Mouse (Mus musculus): ENCODE measurements at regions not wholly inside any gene's neighbourhood (a gene's known extent, or its start where the extent isn't known, plus 50 kb on each side); places are given as distances from the start of the nearest gene placed in this dataset.
"Not testable (repeated sequence)": the region's sequence is repeated elsewhere in the genome, so short reads cannot be mapped to it uniquely, and the experiment has no call there.

DNA sequence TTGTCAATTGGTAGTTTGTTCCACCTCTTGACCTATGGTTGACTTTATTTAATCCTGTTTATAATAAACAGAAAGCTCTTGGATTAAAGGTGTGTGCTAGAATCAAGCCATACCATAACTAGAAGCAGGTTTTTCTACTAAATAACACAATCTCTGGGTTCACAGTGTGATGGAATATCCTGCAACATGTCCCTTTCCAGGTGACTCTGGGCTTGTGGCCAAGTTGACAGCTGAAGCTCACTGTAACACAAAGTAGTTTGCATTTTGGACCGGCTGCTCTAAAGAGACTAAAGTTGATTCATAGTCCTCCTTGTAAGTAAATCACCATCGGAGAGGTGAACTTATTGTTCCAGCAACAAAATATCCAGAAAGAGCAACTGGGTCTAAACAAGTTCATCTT is 149.3 kb upstream of the Kctd3 start:
- DNase-seq (ENCODE audit: extremely low spot score): no peak

DNA sequence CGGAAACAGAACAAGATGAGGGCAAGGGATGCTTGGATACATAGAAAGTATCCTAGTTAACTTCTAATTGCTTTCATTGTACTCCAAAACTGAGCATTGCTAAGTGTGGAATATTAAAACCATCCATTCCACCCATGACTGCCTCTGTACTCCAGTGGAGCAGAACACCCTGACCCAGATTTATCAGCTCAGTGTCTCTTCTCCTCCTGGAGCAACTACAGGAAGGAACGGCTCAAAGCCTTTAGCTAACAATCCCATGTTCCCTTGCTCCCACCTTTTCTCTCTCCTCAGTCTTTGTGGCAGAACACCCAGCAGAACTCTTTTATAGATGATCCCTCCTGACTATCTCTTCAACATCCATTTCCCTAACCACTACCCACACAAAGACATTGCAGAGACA is 146.7 kb upstream of the Kctd3 start:
- no peak for DNase-seq (ENCODE audit: extremely low spot score)

DNA sequence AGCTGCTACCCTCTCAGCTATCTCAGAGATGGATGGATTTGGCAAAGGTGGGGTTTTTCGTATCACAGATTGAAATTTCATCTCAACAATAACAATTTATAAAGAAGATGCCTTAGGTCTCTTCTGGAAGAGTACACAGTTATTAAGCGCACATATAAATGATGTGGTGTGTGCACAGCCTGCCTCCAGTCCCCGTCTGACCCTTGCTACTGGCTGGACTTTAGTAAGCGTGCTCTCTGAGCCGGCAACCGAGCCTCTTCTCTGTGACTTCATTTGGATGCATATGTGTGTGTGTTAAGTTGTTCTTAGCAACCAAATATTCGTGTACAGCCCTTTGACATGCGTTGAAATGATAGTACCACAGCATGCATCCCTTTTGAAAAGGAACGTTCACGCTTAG is 145.5 kb upstream of the Kctd3 start:
- DNase-seq (ENCODE audit: extremely low spot score): no peak

DNA sequence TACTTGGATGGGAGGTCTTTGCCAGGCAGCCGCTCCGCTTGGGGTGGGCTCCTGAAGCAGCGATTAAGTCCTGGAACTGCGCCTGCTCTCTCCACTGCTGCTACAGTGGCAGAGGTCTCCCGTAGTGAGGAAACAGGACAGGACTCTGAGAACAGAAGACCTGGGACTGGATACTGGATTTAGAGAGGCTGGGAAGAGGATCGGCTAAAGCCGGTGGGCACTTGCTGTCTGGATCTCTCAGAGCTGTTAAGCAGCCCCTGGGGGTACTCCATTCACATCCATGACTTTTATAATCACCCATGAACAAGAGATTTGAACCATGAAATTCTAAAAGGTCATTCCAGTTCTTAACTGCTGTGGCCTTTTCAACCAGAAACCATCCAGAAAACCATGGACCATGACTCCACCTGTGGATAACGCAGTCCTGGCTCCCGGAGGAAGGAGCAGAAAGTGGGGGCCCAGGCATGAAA is 135.4 kb upstream of the Kctd3 start:
- DNase-seq (ENCODE audit: extremely low spot score): peak; percentile 29

DNA sequence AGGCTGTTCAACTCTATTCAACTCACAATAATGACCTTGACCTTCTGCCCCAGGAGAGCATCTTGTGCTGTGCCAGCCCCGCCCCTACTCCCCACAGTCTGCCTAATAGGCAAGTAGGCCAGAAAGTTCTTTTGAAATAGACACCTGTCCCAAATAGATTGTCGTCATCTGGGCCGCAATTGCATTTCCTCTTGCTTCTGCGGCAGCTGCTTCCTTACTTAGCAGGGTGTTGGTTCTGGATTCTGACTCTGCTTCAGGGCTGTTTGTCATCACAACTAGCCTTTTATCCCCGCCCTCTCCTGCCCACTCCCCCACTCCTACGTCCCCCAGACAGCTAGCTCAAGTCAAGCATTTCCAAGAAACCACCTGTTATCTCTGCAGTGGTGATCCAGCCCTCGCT is 134.9 kb upstream of the Kctd3 start:
- DNase-seq (ENCODE audit: extremely low spot score): no peak

DNA sequence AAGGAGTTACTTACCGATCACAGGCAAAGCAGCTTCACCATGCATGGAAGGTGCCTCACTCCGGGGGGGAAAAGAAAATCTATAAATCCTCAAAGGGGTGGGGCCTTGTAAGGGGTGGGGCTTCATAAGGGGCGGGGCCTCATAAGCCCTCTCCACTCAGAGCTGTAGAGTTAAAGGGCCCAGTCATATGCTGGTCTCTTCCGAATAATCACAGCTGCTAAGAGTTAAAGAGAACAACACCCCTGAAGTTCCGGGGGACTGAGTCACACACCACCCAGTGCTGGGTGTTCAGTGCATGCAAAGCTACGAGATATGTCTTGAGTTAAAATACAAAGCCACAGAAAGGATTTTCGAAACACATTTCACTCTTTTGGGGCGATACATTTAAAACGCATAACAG is 134.1 kb upstream of the Kctd3 start:
- DNase-seq (ENCODE audit: extremely low spot score): no peak

DNA sequence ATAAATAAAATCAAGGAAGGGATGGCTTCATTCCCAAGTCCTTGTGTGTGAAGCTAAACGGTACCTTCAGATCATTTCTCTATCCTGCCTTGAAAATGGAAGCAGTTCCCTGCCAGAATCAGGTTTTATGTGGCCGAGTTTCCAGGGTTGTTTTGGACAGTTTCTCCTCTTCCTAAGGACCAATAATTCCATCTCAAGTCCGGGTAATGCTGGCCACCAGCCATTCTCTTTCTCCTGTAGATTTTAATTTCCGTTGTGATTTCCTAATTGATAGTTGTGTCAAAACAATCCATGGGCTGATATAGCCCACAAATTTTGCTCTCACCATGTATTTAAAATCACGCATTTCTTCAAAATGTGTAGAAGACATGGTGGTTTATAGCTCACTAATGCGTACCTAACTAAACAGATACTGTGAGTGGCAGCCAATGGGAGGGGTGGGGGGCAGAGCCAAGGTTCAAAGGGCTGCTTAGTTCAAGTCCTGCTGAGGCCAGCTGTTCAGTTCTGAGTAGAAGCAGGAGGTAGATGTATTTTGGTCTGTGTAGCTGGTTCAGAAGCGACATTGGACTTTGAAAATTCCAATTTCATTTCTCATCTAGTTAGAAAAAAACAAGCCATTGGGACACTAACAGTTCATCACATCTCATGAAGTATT is 129.2 kb upstream of the Kctd3 start:
- DNase-seq (ENCODE audit: extremely low spot score): no peak

DNA sequence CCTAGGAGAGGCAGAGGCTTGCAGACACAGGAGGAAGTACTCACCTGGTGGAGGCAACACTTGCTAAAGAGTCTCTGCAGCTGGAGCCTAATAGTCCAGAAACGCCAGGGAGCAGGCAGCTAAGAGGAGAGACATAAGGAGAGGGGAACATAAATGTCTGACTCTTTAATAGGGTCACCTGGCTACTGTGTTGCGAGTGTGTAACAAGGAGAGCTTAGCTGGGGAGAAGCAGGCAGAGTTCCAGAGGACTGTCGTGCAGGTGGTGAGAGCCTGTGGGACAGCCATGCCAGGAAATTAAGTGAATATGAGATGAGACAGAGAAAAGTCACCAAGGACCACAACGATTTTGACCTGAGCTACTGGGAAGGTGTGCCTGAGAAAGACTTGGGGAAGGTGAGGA is 128.2 kb upstream of the Kctd3 start:
- no peak for DNase-seq (ENCODE audit: extremely low spot score)

DNA sequence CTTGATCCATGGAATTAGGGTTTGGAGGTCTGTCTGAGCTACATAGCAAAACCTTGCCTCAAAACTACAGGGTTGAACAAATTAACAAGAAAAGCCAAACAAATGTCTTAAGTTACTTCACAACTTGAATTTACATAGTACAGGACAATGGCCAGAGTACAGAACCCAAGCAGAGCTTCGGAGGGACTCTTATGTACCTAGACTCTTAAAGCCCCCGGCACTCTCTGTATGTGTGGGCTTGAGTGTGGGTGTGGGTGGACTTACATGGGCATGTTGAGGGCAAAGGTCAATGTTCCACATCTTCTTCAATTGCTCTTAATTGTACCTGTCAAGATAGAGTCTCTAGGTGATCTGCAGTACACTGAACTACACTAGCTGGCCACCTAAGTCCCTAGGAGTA is 121.1 kb upstream of the Kctd3 start:
- no peak for DNase-seq (ENCODE audit: extremely low spot score)

DNA sequence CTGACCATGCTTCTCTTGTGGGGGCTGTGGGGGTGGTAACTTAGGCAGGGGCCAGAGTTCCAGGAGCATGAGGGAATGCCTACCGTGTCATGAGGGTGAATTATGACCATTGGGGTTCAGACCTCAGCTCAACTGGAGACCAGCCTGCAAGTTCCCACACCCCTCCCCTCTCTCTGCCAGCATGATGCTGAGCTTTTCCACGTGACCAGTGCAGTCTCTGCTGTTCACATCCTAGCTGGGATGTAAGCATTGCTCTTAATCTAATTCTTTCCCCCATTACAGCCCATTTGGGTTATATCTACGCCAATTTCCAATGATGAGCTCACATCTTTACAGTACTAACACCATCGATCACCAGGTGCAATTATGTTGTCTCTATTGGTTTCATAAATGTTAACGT is 120.6 kb upstream of the Kctd3 start:
- not testable (repeated sequence) for DNase-seq (ENCODE audit: extremely low spot score)

DNA sequence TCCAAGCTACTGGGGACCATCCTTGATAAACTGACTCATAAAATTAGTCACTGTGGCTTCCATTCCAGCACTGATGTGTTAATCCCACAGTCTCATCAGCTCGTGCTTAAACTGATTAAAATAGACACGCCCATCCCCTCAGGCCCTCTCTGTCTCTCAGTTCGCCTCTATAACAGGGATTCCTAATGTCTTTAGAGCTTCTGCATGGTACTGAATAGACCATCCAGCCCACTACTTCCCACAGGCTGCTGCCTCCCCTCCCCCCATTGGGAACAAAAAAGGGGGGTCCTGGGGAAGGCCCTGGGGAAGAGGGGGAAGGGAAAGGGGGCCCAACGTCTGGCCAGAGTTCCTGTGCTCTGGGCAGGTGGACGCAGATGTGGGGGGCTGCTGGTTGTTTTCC is 119.7 kb upstream of the Kctd3 start:
- no peak for DNase-seq (ENCODE audit: extremely low spot score)

DNA sequence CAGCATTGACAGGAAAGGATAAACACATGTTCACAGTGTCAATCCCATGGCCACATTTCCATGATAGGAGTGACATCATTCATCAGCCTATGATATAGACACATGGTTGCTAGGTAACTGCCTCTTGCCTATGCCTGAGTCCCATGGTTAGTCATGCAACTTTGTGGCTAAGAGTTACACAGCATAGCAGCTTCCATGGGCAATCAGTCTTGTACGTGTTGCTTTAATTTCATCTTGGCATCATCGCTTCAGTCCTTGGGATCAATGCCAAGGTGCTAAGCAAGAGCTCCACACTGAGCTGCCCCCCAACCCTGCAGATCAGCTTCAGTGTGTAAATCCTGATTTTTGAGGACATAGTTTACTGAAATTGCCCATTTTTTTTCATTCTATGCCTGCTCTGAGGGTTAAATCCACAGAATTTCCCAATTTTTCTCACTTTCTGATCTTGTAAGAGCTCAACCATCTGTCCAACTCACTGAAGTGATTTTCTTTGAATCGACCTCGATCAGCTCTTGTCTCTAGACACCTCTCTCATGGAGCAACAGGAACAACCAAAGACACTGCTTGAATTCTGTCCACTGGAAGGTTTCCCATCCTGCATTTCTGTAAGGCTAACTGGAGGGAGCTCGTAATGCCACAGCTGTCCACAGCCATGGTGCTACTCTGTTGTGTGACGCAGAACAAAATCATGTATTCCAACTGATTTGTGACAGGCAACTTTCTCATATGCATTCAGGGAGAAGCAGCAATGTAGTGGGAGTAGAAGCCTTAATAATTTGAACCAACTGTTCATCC is 112.5 kb upstream of the Kctd3 start:
- no peak for DNase-seq (ENCODE audit: extremely low spot score)

DNA sequence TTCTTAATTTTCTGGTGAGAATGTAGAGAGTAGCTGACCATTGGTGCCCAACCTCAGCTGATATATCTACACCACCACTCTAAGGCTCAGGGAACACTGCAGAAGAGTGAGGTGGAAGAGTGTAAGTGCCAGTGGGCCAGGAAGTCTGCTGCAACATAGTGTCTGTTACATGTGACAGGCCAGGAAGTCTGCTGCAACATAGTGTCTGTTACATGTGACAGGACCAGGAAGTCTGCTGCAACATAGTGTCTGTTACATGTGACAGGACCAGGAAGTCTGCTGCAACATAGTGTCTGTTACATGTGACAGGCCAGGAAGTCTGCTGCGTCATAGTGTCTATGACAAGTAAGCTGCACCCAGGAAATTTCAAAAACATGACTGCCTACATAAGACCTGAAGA is 111.4 kb upstream of the Kctd3 start:
- not testable (repeated sequence) for DNase-seq (ENCODE audit: extremely low spot score)

DNA sequence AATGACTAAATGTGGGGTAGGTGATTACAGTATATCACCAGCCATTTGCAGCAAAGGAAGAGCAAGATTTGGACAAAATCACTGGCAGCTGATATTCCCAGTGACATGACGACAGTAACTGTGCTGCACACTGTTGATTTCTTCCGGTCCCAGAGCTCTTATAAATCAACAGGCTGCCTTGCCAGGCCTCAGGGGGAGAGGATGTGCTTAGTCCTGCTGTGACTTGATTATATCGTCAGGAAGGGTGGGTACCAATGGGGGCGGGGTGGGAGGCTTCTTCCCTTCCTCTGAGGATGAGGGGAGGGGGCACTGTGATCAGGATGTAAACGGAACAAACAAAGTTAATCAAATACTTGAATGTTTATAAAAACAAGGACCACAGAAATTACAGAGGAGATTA is 110.9 kb upstream of the Kctd3 start:
- DNase-seq (ENCODE audit: extremely low spot score): no peak

DNA sequence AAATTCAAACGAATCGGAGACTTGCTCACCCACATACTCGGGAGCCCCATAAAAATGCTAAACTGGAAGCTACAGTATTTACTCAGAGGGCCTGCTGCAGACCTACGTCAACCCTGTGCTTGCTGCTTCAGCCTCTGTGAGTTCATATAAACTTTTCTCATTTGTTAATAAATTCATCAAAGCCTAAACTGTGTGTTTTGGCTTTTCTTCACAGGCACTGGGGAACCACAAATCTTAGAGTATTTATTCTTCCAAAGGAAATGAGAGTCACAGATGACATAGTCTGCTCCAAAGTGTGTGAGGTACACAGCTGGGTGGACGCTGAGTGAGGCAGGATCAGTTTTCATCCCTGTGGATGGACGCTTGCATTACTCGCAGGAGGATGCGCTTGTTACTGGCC is 108.3 kb upstream of the Kctd3 start:
- DNase-seq (ENCODE audit: extremely low spot score): no peak

DNA sequence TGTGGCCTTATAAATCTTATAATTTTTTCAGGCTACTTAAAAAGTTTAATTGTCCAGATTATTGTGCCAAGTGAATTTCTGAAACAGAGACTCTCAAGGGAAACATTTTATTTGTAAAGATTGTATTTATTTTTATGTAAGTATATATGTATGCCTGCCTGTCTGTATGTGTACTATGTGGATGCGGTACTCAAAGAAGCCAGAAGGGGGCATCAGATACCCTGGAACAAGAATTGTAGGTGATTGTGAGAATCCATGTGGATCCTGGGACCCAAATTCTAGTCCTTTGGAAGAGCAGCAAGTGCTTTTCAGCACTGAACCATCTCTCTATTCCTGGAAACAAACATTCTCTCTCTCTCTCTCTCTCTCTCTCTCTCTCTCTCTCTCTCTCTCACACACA is 107.6 kb upstream of the Kctd3 start:
- no peak for DNase-seq (ENCODE audit: extremely low spot score)

DNA sequence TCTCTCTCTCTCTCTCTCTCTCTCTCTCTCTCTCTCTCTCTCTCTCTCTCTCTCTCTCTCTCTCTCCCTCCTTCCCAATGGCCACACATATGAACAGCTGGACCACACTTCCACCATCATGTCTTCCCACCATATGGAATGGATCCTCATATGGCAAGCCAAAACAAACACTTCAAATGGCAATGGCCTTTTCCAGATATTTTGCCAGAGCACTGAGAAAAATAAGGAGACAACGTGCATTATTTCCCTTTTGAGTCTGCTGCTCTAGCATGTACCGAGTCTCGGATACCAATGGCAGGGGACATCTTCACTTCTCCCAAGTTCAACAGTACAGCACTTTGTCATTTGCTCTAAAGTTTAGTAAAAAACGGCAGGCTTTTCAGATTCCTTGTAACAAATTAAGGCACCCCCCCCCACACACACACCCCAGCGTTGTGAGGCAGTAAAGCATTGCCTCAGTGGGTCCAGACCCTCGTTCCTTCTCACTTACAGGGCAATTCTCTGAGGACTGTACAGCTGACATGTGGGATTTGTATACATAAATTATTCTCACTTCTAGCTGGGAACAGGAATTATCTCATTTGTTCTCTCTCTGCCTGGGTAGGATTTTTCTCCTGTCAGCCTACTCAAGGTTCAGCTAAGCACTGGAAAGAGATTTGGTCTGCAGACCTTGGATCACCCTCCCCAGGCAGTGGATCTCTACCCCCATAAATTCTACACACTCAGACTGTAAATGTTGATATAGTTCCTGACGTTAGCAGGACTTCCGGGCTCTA is 100.8 kb upstream of the Kctd3 start:
- no peak for DNase-seq (ENCODE audit: extremely low spot score)

DNA sequence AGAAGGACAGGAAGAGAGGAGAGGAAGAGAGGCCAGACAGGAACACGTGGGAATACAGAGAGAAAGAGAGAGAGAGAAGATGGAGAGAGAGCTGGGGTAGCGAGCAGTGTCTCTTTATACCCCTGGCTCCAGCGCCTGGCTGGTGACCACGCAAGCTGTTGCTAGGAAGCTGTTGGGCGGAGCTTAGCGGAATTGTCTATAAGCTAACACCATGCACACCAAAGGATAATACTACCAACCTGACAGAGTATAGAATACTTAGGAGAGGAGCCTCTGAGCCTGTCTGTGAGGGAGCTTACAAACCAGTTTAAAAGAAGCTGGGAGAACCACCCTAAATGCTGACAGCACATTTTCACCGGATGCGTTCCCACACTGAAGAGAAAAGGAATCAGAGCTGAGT is 100.2 kb upstream of the Kctd3 start:
- DNase-seq (ENCODE audit: extremely low spot score): no peak

DNA sequence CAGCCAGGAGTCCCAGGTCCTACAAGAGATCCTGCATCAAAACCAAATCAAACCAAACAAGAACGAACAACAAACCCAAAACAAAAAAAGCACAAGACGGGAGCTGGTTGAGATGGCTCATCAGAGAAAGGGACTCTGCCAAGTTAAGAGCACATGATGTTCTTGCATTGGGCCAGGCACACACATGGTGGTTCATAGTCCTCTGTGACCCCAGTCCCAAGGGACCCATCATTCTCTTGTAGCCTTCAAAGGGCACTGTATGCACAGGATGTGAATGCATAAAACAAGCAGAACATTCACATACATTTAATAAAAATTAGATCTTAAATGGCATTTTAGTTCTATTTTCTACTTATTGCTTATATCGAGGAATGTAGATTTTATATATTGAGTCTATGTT is 99.5 kb upstream of the Kctd3 start:
- DNase-seq (ENCODE audit: extremely low spot score): no peak

DNA sequence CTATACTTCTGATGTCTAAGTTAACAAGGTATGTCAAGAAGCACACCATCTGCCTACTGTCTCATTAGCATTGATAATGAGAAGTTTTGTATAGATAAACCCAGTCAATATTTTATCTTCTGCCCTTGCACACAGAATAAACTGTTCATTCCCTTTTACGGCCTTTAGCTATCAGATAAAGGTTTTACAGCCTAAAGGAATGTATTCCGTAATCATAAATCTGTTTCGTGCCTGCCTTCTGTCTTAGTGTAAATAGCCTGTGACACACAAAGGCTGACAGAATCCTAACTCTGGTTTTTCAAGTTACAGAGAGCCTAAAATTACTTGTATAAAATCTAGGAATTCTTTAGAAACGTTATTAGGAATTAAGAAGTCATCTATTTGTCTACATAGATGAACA is 97.6 kb upstream of the Kctd3 start:
- DNase-seq (ENCODE audit: extremely low spot score): no peak

DNA sequence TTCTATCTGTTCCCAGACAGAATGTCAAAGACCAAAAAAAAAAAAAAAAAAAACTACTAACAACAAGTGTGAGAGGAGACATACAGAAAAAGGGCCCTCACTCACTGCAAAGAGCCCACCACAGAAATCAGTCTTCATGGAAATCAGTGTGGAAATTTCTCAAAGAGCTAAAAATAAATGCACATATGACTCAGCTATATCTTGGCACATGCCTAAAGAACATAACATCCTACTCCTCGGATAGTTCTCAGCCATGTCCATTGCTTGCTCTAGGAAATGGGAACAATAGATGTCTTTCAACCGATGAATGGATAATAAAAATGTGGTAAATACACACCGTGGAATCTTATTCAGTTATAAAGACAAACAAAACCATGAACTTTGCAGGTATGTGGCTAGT is 95.1 kb upstream of the Kctd3 start:
- DNase-seq (ENCODE audit: extremely low spot score): no peak

DNA sequence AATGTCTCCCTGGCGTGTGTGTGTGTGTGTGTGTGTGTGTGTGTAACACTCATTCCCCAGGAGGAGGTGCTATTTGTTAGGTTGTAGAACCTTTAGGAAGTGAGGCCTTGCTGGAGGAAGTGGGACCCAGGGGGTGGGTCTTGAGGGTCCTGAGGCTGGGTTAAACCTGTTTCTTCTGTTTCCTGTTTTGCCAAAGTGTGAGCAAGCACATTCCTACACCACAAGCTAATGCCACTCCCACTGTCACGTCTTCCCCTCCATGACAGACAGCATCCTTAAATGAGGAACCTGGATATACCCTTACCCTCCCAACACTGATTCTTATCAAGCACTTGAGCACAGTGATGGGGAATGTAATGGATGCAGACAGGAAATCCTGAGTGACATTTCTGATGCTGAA is 91.5 kb upstream of the Kctd3 start:
- no peak for DNase-seq (ENCODE audit: extremely low spot score)

DNA sequence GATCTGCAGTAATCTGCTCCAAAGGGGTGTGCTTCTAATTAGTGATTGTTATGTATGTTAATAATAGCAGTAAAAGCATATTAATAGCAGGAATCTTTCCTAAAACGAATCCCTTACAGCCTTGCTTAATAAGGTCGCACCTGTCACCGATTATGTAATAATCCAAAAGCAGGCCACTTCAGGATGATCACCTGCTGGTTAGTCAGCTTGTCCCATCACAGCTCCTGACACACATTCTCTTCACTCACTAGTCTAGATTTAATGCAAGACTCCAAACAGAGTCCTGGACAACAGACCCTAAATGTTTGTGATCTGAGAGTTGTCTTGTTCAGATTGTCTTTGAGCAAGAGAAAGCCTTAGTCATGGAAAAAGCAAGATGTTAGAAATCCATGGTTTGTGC is 85.2 kb upstream of the Kctd3 start:
- no peak for DNase-seq (ENCODE audit: extremely low spot score)

Data from embryo, embryonic 9.5 days (tissue).